Mouse (Mus musculus) bone marrow, adult 2 months (tissue): ENCODE results near the gene Bmp7.

Experiments
- CTCF ChIP-seq: fragments of 200-500 bp; IDR thresholded peaks from 2 replicates; pipeline ENCODE4 v1.5.1; 2011; ENCODE audit warnings: low read length, control low read depth; ENCODE audit not compliant: control insufficient read depth, insufficient read depth
- POLR2A ChIP-seq: fragments of 200-500 bp; IDR thresholded peaks from 2 replicates; pipeline ENCODE4 v1.6.1; 2011; ENCODE audit warnings: low read depth, mild to moderate bottlenecking, control low read depth, low read length, borderline replicate concordance; ENCODE audit not compliant: control insufficient read depth

DNA sequence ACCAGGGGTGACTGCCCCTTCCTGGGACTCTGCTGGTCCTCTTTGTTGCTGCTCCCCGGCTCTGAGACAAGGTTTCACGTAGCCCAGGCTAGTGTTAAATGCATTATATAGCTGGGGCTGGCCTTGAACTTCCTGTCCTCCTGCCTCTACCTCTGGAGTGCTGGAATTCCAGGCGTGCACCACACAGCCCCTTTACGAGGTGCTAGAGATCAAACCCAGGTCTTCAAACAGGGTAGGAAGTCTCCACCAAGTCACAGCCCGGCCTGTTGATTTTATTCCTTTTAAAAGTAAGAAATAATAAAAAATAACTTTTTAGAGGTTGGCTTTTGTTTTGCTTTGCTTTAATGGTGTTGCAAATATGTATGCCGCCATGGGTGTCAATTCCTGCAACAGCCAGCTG is 55.5 kb downstream of the Bmp7 start:
- TF ChIP-seq POLR2A (no peak), CTCF (no peak)
